Comparison of ENCODE assay signal across 13 mouse cellular contexts in genomic region chr15:85663757-85664431, GRCm38 (mm10).
DNase-seq lines count a peak whose midpoint lies in the region; ATAC-seq and TF ChIP-seq lines count a peak whose summit lies in the region.
"Had no signal": no experiment of that assay in that cellular context is flagged by ENCODE, and none has a peak within 500 bp of the region (broad histone marks: within the 10 kb centered on the region; RNA-seq: fewer than 3 reads in every experiment).

No protein-coding gene starts in this region.

- H3K79me2 ChIP-seq in C2C12 (ENCODE audit: control insufficient read depth, insufficient read depth), result peaks cover 100% of the 10 kb centered on the region

- no peaks in the 10 kb centered on the region for H3K27me3 ChIP-seq in kidney, adult 2 months (replicated peaks; ENCODE audit: control insufficient read depth, insufficient read depth, low read length)
- H3K27me3 ChIP-seq in C2C12 (ENCODE audit: control insufficient read depth, insufficient read depth, insufficient read length), result no peaks in the 10 kb centered on the region

- no peaks in the 10 kb centered on the region for H3K36me3 ChIP-seq in kidney, adult 2 months (ENCODE audit: control insufficient read depth, insufficient read depth, low read length)
- H3K36me3 ChIP-seq in C2C12 (ENCODE audit: control insufficient read depth, insufficient read depth), result peaks cover 36% of the 10 kb centered on the region
- H3K36me3 ChIP-seq: heart, embryonic 15.5 days had no signal

- H3K4me1 ChIP-seq in kidney, adult 2 months (ENCODE audit: control insufficient read depth, insufficient read depth, low read length), result peaks cover 20% of the 10 kb centered on the region

- H3K4me3 ChIP-seq in kidney, adult 2 months (ENCODE audit: insufficient read depth, low read depth, low read length), result peak overlapping the region; percentile 33
- peak overlapping the region; percentile 24 for H3K4me3 ChIP-seq in C2C12 (ENCODE audit: insufficient read depth, poor library complexity, severe bottlenecking)
- H3K4me3 ChIP-seq: erythroblast, embryonic 14.5 days; heart, embryonic 15.5 days had no signal

- no peak for ATAC-seq in erythroid progenitor cell, adult 5-6 weeks (replicated peaks; ENCODE audit: low FRiP score, poor library complexity, severe bottlenecking)
- ATAC-seq: inflammation-experienced regulatory T-cells, adult 6 months had no signal

- DNase-seq in cerebellum, adult 11-12 months, result peak; percentile 52
- DNase-seq in cerebellum, postnatal 36 days, result no peak
- DNase-seq in kidney, adult 2 months, result peak; percentile 28
- no peak for DNase-seq in kidney, adult 9 months
- peak; percentile 57 to 69 for DNase-seq in cerebellum, postnatal 25 days
- no peak for DNase-seq in B cell, adult 2 months
- DNase-seq: gastrocnemius, postnatal 10 days; thymus, adult 18-20 months had no signal

- H3K79me3 ChIP-seq in C2C12 (ENCODE audit: low read depth), result peaks cover 98% of the 10 kb centered on the region

- peak overlapping the region; percentile 16 for H3ac ChIP-seq in C2C12 (ENCODE audit: control insufficient read depth, insufficient read length, low read depth)

- H3K27ac ChIP-seq in kidney, adult 2 months (ENCODE audit: insufficient read depth, low read depth, low read length), result peak overlapping the region; percentile 96
- H3K27ac ChIP-seq: heart, embryonic 15.5 days had no signal

- TF ChIP-seq CTCF in kidney, adult 2 months (conservative IDR thresholded peaks at IDR 0.05; ENCODE audit: insufficient read depth, insufficient read length, low read depth, low read length), result no peak
- no peak for TF ChIP-seq CTCF in C2C12 (IDR thresholded peaks at IDR 0.05; ENCODE audit: control insufficient read depth, insufficient read depth, insufficient read length)

- 61% methylated on average over 17 of the region's 17 CpGs for WGBS in kidney, adult 2 months

- no peak for TF ChIP-seq POLR2A in kidney, adult 2 months (IDR thresholded peaks at IDR 0.05; ENCODE audit: low read depth, low read length)

TF ChIP-seq in C2C12, 6 proteins besides CTCF, POLR2A, EP300 and RAD21:
- TF ChIP-seq MYOD1 (IDR thresholded peaks at IDR 0.05; ENCODE audit: control insufficient read depth, insufficient read length, low read depth) (no peak), MAX (IDR thresholded peaks at IDR 0.05) (no peak)

Comparison
In these comparisons a context has a peak if more than half of its experiments do, and no peak if none do; other contexts are left out.
1. DNase-seq: peak in cerebellum, adult 11-12 months (single experiment), kidney, adult 2 months (single experiment) and cerebellum, postnatal 25 days (2 of 2); none in cerebellum, postnatal 36 days (0 of 2), kidney, adult 9 months (single experiment) and B cell, adult 2 months (0 of 2).